Mouse (Mus musculus) heart, adult 11 months (tissue): Measurements from ENCODE around the gene Cdh26.

ENCODE experiments used
- DNase-seq: peaks from one replicate; pipeline ENCODE4 v3.0.0; 2022

Gene Cdh26

DNA sequence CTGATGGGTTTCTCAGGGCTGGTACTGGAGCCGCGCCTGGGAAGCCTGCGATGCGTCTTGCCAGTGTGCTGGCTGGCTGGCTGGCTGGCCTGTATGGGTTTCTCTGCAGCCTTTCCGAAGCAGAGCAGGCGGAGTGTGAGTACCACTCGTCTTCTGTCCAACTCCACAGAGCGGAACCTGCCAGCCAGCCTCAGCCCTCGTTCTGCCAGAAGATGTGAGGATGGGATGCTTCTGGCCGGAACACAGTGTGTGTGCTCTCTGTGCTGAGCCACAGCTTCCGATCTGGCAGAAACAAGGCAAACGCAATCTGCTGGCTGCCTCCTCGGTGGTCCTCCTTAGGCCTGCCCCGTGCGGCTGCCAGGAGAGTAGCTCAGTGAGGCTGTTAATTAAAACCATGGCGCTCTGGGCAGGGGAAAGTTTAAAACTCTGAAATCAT lies 83.3 kb downstream of the Cdh26 start:
- DNase-seq = peak; percentile 91

GRCm38 (mm10) chr2:178516421-178516820 lies 86.1 kb downstream of the Cdh26 start:
- no peak for DNase-seq

DNA sequence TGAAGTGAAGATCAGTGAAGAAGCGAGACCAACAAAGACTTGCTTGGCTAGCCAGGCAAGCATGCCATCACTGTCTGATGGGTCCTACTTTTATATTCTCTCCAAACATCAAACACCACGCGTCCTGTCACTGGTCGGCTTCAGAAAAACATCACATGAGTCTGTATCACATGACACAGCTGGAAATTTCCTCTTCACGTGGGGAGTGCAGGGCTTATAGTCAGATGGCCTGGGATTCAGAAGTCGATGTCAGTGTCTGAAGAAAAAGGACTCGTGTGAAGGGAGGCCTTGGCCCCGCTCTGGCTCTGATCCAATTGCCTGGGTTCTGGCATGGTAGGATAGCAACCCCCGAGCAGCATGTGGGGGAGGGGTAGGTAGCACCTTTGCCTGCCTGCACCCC lies 86.6 kb downstream of the Cdh26 start:
- DNase-seq = no peak

DNA sequence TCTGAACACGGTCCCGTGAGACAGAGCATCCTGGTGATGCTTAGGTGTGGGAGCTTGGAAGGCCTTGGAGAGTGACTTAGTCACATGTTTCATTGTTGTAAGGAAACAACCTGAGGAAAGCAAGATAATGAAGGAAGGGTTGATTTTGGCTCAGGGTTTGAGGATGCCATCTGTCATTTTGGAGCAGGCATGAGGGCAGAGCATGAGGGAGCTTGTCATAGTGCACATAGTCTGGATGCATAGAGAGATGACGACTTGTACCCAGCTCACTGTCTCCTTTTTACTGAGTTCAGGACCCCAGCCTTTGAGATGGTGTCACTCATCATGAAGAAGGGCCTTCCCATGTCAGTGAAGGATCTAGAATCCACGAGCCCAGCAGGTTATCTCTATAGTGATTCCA lies 89.0 kb downstream of the Cdh26 start:
- DNase-seq = no peak

- peak; percentile 81 for DNase-seq
These were observed 89.9 kb downstream of the Cdh26 start for GRCm38 (mm10) chr2:178520216-178520615.

- no peak for DNase-seq
These were observed 92.0 kb downstream of the Cdh26 start for GRCm38 (mm10) chr2:178522331-178522730.

- DNase-seq = no peak
These were observed 92.5 kb downstream of the Cdh26 start for GRCm38 (mm10) chr2:178522786-178523185.

GRCm38 (mm10) chr2:178526776-178527175 lies 96.4 kb downstream of the Cdh26 start:
- DNase-seq = no peak

DNA sequence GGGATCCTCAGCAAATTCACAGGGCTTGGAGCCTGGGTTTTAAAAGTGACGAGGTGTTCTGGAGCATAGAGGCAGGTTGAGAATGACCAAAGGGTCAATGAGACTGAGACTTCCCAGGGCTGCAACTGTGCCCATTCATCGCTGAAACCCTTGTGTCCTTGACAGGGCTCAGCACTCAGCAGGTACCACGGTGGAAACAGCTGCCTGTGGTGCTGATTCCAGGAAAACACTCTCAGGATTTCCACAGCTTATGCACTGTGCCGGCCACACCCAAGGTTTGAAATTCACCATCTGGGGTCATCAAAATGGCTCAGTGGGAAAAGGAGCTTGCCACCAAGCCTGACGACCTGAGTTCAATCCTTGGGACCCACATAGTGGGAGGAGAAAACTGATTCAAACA lies 100.9 kb downstream of the Cdh26 start:
- no peak for DNase-seq

DNA sequence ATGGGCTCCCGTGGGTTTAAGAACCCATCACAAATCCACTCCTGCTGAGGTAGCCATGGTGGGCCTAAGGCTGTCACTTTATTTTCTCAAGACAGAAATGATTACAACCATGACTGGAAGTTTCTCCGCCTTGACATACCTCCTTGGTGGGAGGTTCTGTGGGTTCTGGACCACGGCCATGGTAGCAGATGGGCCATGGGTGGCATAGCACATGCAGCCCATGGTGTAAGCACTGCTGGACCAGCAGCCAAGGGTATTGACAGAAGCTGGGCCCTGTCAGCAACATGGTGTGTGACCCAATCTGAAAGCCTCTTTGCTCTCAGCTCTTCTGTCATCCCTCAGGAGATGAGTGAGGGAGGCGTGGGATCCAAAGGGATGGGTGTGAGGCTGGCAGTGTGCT lies 106.2 kb downstream of the Cdh26 start:
- DNase-seq = no peak
